Mouse (Mus musculus): ENCODE measurements around the gene Mfsd4a. TPM values are rescaled to one million over a fixed set of nuclear protein-coding genes. Genes with fewer than 3 reads are reported as not detected.
A peak's percentile ranks its signal among the peaks of the same experiment; 100 is the strongest.

Mfsd4a gene
- 6.9 and 9.0 TPM in 2 replicates for polyA plus RNA-seq (2015; fragmentation: Nextera tagmentation; extraction: Ambion mirVana)

GRCm38 (mm10) chr1:132067261-132068255 is at the start of gene Mfsd4a:
Mfsd4a (minus strand) TSS chr1:132068062.
- peak within 1 kb of the TSS; percentile 77 for H3K9ac ChIP-seq (ENCODE audit: low read depth, low read length)
- peak within 1 kb of the TSS; percentile 97 for H3K4me2 ChIP-seq (ENCODE audit: low read length)
- H3K36me3 ChIP-seq (ENCODE audit: control insufficient read depth, insufficient read depth, low read length) = no peaks in the 10 kb centered on the region
- peaks cover 8% of the 10 kb centered on the region for H3K27me3 ChIP-seq (replicated peaks; ENCODE audit: control insufficient read depth, insufficient read depth, low read length)
- H3K4me1 ChIP-seq (ENCODE audit: control insufficient read depth, insufficient read depth, low read depth, low read length) = peaks cover 9% of the 10 kb centered on the region
- ATAC-seq = peak; percentile 82
- no peak within 1 kb of the TSS for H3K27ac ChIP-seq (ENCODE audit: low read depth, low read length)
- H3K4me3 ChIP-seq (ENCODE audit: low read length) = peak within 1 kb of the TSS; percentile 51
- no peaks in the 10 kb centered on the region for H3K9me3 ChIP-seq (ENCODE audit: control insufficient read depth, low read length)
- 3% methylated on average over 64 of the region's 80 CpGs for WGBS

GRCm38 (mm10) chr1:132116606-132117005 is 48.7 kb upstream of the Mfsd4a start:
- Histone ChIP-seq H3K36me3 (ENCODE audit: control insufficient read depth, insufficient read depth, low read length) (no peaks in the 10 kb centered on the region), H3K9ac (ENCODE audit: low read depth, low read length) (no peak overlapping the region), H3K4me3 (ENCODE audit: low read length) (no peak overlapping the region), H3K4me2 (ENCODE audit: low read length) (peak overlapping the region; percentile 11; the same call in 1 of the 2 replicates), H3K27me3 (replicated peaks; ENCODE audit: control insufficient read depth, insufficient read depth, low read length) (no peaks in the 10 kb centered on the region), H3K9me3 (ENCODE audit: control insufficient read depth, low read length) (no peaks in the 10 kb centered on the region), H3K27ac (ENCODE audit: low read depth, low read length) (no peak overlapping the region), H3K4me1 (ENCODE audit: control insufficient read depth, insufficient read depth, low read depth, low read length) (no peaks in the 10 kb centered on the region)
- ATAC-seq = no peak
- 20% methylated on average over 18 of the region's 18 CpGs for WGBS

- Histone ChIP-seq H3K27ac (ENCODE audit: low read depth, low read length) (no peak overlapping the region), H3K4me1 (ENCODE audit: control insufficient read depth, insufficient read depth, low read depth, low read length) (no peaks in the 10 kb centered on the region), H3K4me3 (ENCODE audit: low read length) (no peak overlapping the region), H3K36me3 (ENCODE audit: control insufficient read depth, insufficient read depth, low read length) (no peaks in the 10 kb centered on the region), H3K4me2 (ENCODE audit: low read length) (no peak overlapping the region), H3K27me3 (replicated peaks; ENCODE audit: control insufficient read depth, insufficient read depth, low read length) (no peaks in the 10 kb centered on the region), H3K9ac (ENCODE audit: low read depth, low read length) (no peak overlapping the region), H3K9me3 (ENCODE audit: control insufficient read depth, low read length) (no peaks in the 10 kb centered on the region)
- WGBS = 50% methylated on average over 3 of the region's 3 CpGs
- no peak for ATAC-seq
These were observed 45.2 kb upstream of the Mfsd4a start for GRCm38 (mm10) chr1:132113098-132113497.

GRCm38 (mm10) chr1:132112426-132112825 is 44.6 kb upstream of the Mfsd4a start:
- ATAC-seq = no peak
- WGBS = 79% methylated on average over 8 of the region's 8 CpGs
- H3K27ac ChIP-seq (ENCODE audit: low read depth, low read length) = no peak overlapping the region
- H3K4me2 ChIP-seq (ENCODE audit: low read length) = no peak overlapping the region
- no peaks in the 10 kb centered on the region for H3K4me1 ChIP-seq (ENCODE audit: control insufficient read depth, insufficient read depth, low read depth, low read length)
- H3K4me3 ChIP-seq (ENCODE audit: low read length) = no peak overlapping the region
- no peak overlapping the region for H3K9ac ChIP-seq (ENCODE audit: low read depth, low read length)
- H3K27me3 ChIP-seq (replicated peaks; ENCODE audit: control insufficient read depth, insufficient read depth, low read length) = no peaks in the 10 kb centered on the region
- H3K9me3 ChIP-seq (ENCODE audit: control insufficient read depth, low read length) = no peaks in the 10 kb centered on the region
- no peaks in the 10 kb centered on the region for H3K36me3 ChIP-seq (ENCODE audit: control insufficient read depth, insufficient read depth, low read length)

GRCm38 (mm10) chr1:132111411-132111810 is 43.5 kb upstream of the Mfsd4a start:
- 54% methylated on average over 1 of the region's 1 CpGs for WGBS
- no peak for ATAC-seq
- H3K4me1 ChIP-seq (ENCODE audit: control insufficient read depth, insufficient read depth, low read depth, low read length) = no peaks in the 10 kb centered on the region
- H3K9ac ChIP-seq (ENCODE audit: low read depth, low read length) = no peak overlapping the region
- no peak overlapping the region for H3K4me2 ChIP-seq (ENCODE audit: low read length)
- H3K27ac ChIP-seq (ENCODE audit: low read depth, low read length) = no peak overlapping the region
- H3K36me3 ChIP-seq (ENCODE audit: control insufficient read depth, insufficient read depth, low read length) = no peaks in the 10 kb centered on the region
- no peaks in the 10 kb centered on the region for H3K9me3 ChIP-seq (ENCODE audit: control insufficient read depth, low read length)
- no peak overlapping the region for H3K4me3 ChIP-seq (ENCODE audit: low read length)
- H3K27me3 ChIP-seq (replicated peaks; ENCODE audit: control insufficient read depth, insufficient read depth, low read length) = no peaks in the 10 kb centered on the region

GRCm38 (mm10) chr1:132109368-132109767 is 41.5 kb upstream of the Mfsd4a start:
- H3K4me1 ChIP-seq (ENCODE audit: control insufficient read depth, insufficient read depth, low read depth, low read length) = no peaks in the 10 kb centered on the region
- H3K9me3 ChIP-seq (ENCODE audit: control insufficient read depth, low read length) = no peaks in the 10 kb centered on the region
- H3K27me3 ChIP-seq (replicated peaks; ENCODE audit: control insufficient read depth, insufficient read depth, low read length) = no peaks in the 10 kb centered on the region
- no peaks in the 10 kb centered on the region for H3K36me3 ChIP-seq (ENCODE audit: control insufficient read depth, insufficient read depth, low read length)
- no peak for ATAC-seq
- 72% methylated on average over 2 of the region's 2 CpGs for WGBS
- no peak overlapping the region for H3K4me3 ChIP-seq (ENCODE audit: low read length)
- H3K9ac ChIP-seq (ENCODE audit: low read depth, low read length) = no peak overlapping the region
- no peak overlapping the region for H3K27ac ChIP-seq (ENCODE audit: low read depth, low read length)
- no peak overlapping the region for H3K4me2 ChIP-seq (ENCODE audit: low read length)

- no peaks in the 10 kb centered on the region for H3K36me3 ChIP-seq (ENCODE audit: control insufficient read depth, insufficient read depth, low read length)
- 67% methylated on average over 14 of the region's 14 CpGs for WGBS
- no peak overlapping the region for H3K4me3 ChIP-seq (ENCODE audit: low read length)
- H3K4me2 ChIP-seq (ENCODE audit: low read length) = no peak overlapping the region
- ATAC-seq = no peak
- H3K4me1 ChIP-seq (ENCODE audit: control insufficient read depth, insufficient read depth, low read depth, low read length) = no peaks in the 10 kb centered on the region
- no peaks in the 10 kb centered on the region for H3K27me3 ChIP-seq (replicated peaks; ENCODE audit: control insufficient read depth, insufficient read depth, low read length)
- H3K9ac ChIP-seq (ENCODE audit: low read depth, low read length) = no peak overlapping the region
- H3K9me3 ChIP-seq (ENCODE audit: control insufficient read depth, low read length) = no peaks in the 10 kb centered on the region
- H3K27ac ChIP-seq (ENCODE audit: low read depth, low read length) = no peak overlapping the region
These were observed 36.5 kb upstream of the Mfsd4a start for GRCm38 (mm10) chr1:132104353-132104752.

- Histone ChIP-seq H3K4me2 (ENCODE audit: low read length) (no peak overlapping the region), H3K27ac (ENCODE audit: low read depth, low read length) (no peak overlapping the region), H3K9me3 (ENCODE audit: control insufficient read depth, low read length) (no peaks in the 10 kb centered on the region), H3K4me3 (ENCODE audit: low read length) (no peak overlapping the region), H3K4me1 (ENCODE audit: control insufficient read depth, insufficient read depth, low read depth, low read length) (no peaks in the 10 kb centered on the region), H3K27me3 (replicated peaks; ENCODE audit: control insufficient read depth, insufficient read depth, low read length) (no peaks in the 10 kb centered on the region), H3K36me3 (ENCODE audit: control insufficient read depth, insufficient read depth, low read length) (no peaks in the 10 kb centered on the region), H3K9ac (ENCODE audit: low read depth, low read length) (no peak overlapping the region)
- ATAC-seq = no peak
- 83% methylated on average over 6 of the region's 6 CpGs for WGBS
These were observed 34.3 kb upstream of the Mfsd4a start for GRCm38 (mm10) chr1:132101953-132102697.

- Histone ChIP-seq H3K27ac (ENCODE audit: low read depth, low read length) (no peak overlapping the region), H3K4me3 (ENCODE audit: low read length) (no peak overlapping the region), H3K9me3 (ENCODE audit: control insufficient read depth, low read length) (no peaks in the 10 kb centered on the region), H3K4me2 (ENCODE audit: low read length) (no peak overlapping the region), H3K9ac (ENCODE audit: low read depth, low read length) (no peak overlapping the region), H3K27me3 (replicated peaks; ENCODE audit: control insufficient read depth, insufficient read depth, low read length) (no peaks in the 10 kb centered on the region), H3K4me1 (ENCODE audit: control insufficient read depth, insufficient read depth, low read depth, low read length) (no peaks in the 10 kb centered on the region), H3K36me3 (ENCODE audit: control insufficient read depth, insufficient read depth, low read length) (no peaks in the 10 kb centered on the region)
- no peak for ATAC-seq
- WGBS = 67% methylated on average over 4 of the region's 4 CpGs
These were observed 31.9 kb upstream of the Mfsd4a start for GRCm38 (mm10) chr1:132099775-132100174.

Measured in hindbrain, embryonic 16.5 days (tissue).